Mouse (Mus musculus) ES-E14 (cell line): Measurements from ENCODE around the gene Rnf220.

Source experiments
- CHD2 ChIP-seq: IDR thresholded peaks from 2 replicates; pipeline ENCODE4 v1.6.1; 2014; ENCODE audit warnings: mild to moderate bottlenecking, low read depth, low read length, inconsistent platforms
- HCFC1 ChIP-seq: IDR thresholded peaks from 2 replicates; pipeline ENCODE4 v1.6.1; 2012; ENCODE audit warnings: low read length, inconsistent platforms, borderline replicate concordance; ENCODE audit not compliant: insufficient read depth
- MAFK ChIP-seq: IDR thresholded peaks from 2 replicates; pipeline ENCODE4 v1.6.1; 2014; ENCODE audit warnings: mild to moderate bottlenecking, low read depth, low read length, inconsistent platforms; ENCODE audit not compliant: insufficient read depth
- ZC3H11A ChIP-seq: IDR thresholded peaks from 2 replicates; pipeline ENCODE4 v1.6.1; 2012; ENCODE audit warnings: low read depth, mild to moderate bottlenecking, inconsistent platforms, low read length, borderline replicate concordance
- ZNF384 ChIP-seq: IDR thresholded peaks from 2 replicates; pipeline ENCODE4 v1.6.1; 2012; ENCODE audit warnings: low read depth, low read length, inconsistent platforms

DNA sequence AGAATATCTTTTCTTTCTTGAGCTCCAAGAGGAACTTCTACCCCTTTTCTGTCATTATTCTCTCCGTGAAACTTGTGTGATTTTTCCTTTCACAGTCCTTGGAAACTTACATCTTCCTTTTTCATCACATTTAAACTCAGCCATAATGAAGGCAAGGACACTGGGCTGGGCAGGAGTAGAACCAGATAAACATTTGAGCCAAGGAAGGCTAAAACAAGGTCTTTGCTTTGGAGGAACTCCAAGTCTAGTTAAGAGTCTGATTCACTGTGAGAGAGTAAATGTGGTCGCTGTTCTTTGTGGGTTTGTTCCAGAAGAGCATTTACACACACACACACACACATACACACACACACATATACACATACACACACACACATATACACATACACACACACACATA lies 205.2 kb downstream of the Rnf220 start:
- TF ChIP-seq ZNF384, result no peak
- TF ChIP-seq MAFK, result no peak
- no peak for TF ChIP-seq ZC3H11A
- TF ChIP-seq CHD2, result no peak
- TF ChIP-seq HCFC1, result no peak
